8 mouse cellular contexts compared by ENCODE assay signal in the genomic region with DNA sequence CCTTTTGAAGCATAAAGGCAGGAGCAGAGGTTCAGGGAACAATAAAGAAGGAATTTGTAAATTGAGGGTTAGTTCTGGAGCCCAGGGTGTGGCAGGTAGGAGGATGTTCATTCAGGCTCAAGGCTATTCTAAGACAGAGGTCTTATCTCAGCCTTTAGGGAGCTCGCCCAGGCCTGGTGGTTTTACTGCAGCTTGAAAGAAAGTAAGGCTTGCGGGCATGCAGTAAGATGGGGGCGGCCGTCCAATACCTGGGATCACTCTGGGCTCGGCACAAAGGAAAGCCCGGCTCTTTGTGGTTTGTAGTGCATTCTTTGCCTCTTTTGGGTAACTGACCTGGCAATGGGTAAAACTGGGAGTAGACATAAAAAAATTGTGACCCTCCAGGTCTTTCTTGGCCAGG. TPM values are rescaled to one million over a fixed set of nuclear protein-coding genes. Genes with fewer than 3 reads are reported as not detected.
DNase-seq lines count a peak whose midpoint lies in the region; ATAC-seq lines count a peak whose summit lies in the region.

No protein-coding gene starts in this region.

- no peaks in the 10 kb centered on the region for H3K27me3 ChIP-seq in heart, embryonic 15.5 days
- no peaks in the 10 kb centered on the region for H3K27me3 ChIP-seq in limb, embryonic 13.5 days
- no peaks in the 10 kb centered on the region for H3K27me3 ChIP-seq in midbrain, embryonic 16.5 days (ENCODE audit: control insufficient read depth, insufficient read depth, low read depth, low read length)

- peak; percentile 15 for DNase-seq in cerebellum, adult 11 months
- peak; percentile 11 for DNase-seq in thymus, postnatal 4 days
- no peak for DNase-seq in thymus, postnatal 36 days
- no peak for DNase-seq in embryo, embryonic 9.5 days (ENCODE audit: extremely low spot score)

- H3K36me3 ChIP-seq in heart, embryonic 15.5 days: peaks cover 20% of the 10 kb centered on the region
- H3K36me3 ChIP-seq in limb, embryonic 13.5 days: peaks cover 22% of the 10 kb centered on the region
- H3K36me3 ChIP-seq in midbrain, embryonic 16.5 days (ENCODE audit: control insufficient read depth, insufficient read depth, low read length): peaks cover under 1% of the 10 kb centered on the region; the same call in 1 of the 2 replicates

- H3K9me3 ChIP-seq in heart, embryonic 15.5 days (replicated peaks): no peaks in the 10 kb centered on the region; the same call in 1 of the 2 replicates
- H3K9me3 ChIP-seq in limb, embryonic 13.5 days: no peaks in the 10 kb centered on the region
- no peaks in the 10 kb centered on the region for H3K9me3 ChIP-seq in midbrain, embryonic 16.5 days (replicated peaks; ENCODE audit: control insufficient read depth, low read length, poor library complexity, severe bottlenecking)

- peak overlapping the region; percentile 99 for H3K27ac ChIP-seq in heart, embryonic 15.5 days
- peak overlapping the region; percentile 97 for H3K27ac ChIP-seq in limb, embryonic 13.5 days
- H3K27ac ChIP-seq in midbrain, embryonic 16.5 days (ENCODE audit: low read length): peak overlapping the region; percentile 89

- peak overlapping the region; percentile 80 for H3K4me3 ChIP-seq in heart, embryonic 15.5 days
- H3K4me3 ChIP-seq in limb, embryonic 13.5 days: peak overlapping the region; percentile 82
- peak overlapping the region; percentile 94 for H3K4me3 ChIP-seq in midbrain, embryonic 16.5 days (ENCODE audit: low read depth, low read length)

- H3K4me2 ChIP-seq in heart, embryonic 15.5 days: peak overlapping the region; percentile 61
- peak overlapping the region; percentile 69 for H3K4me2 ChIP-seq in limb, embryonic 13.5 days (replicated peaks)
- H3K4me2 ChIP-seq in midbrain, embryonic 16.5 days (ENCODE audit: low read length): peak overlapping the region; percentile 78

- no peak for ATAC-seq in cerebellum, adult (ENCODE audit: insufficient number of reproducible peaks, low FRiP score, low TSS enrichment)
- ATAC-seq in heart, embryonic 15.5 days (replicated peaks; ENCODE audit: insufficient number of reproducible peaks, insufficient read depth, low FRiP score, low read depth): no peak
- no peak for ATAC-seq in limb, embryonic 13.5 days (ENCODE audit: low FRiP score, low read depth)
- ATAC-seq in midbrain, embryonic 16.5 days: peak; percentile 19; the same call in 1 of the 2 replicates

- peak overlapping the region; percentile 94 for H3K9ac ChIP-seq in heart, embryonic 15.5 days
- peak overlapping the region; percentile 92 for H3K9ac ChIP-seq in limb, embryonic 13.5 days
- peak overlapping the region; percentile 88 for H3K9ac ChIP-seq in midbrain, embryonic 16.5 days (ENCODE audit: low read depth, low read length)

- WGBS in heart, embryonic 15.5 days: 12% methylated on average over 6 of the region's 6 CpGs
- 16% methylated on average over 6 of the region's 6 CpGs for WGBS in limb, embryonic 13.5 days
- 21% methylated on average over 6 of the region's 6 CpGs for WGBS in midbrain, embryonic 16.5 days

- peaks cover 38% of the 10 kb centered on the region for H3K4me1 ChIP-seq in heart, embryonic 15.5 days (replicated peaks)
- peaks cover 34% of the 10 kb centered on the region for H3K4me1 ChIP-seq in limb, embryonic 13.5 days
- peaks cover 17% of the 10 kb centered on the region for H3K4me1 ChIP-seq in midbrain, embryonic 16.5 days (ENCODE audit: control insufficient read depth, insufficient read depth, low read length)

RNA-seq across cellular contexts. Expression of gene Zfp568, which starts 0.8 kb away (rescaled TPM):
- 16.2 and 22.4 TPM in 2 replicates for polyA plus RNA-seq in heart, embryonic 15.5 days (2015; fragmentation: Nextera tagmentation; extraction: Ambion mirVana)
- 27.2 and 27.9 TPM in 2 replicates for polyA plus RNA-seq in limb, embryonic 13.5 days (2015; fragmentation: Nextera tagmentation; extraction: Ambion mirVana)
- polyA plus RNA-seq in midbrain, embryonic 16.5 days (2015; fragmentation: Nextera tagmentation; extraction: Ambion mirVana): 3.4 and 4.3 TPM in 2 replicates

RNA-seq across cellular contexts. Expression of gene Zfp74, which starts 29.0 kb away (rescaled TPM):
- polyA plus RNA-seq in heart, embryonic 15.5 days (2015; fragmentation: Nextera tagmentation; extraction: Ambion mirVana): 6.7 and 9.4 TPM in 2 replicates
- 14.9 and 17.6 TPM in 2 replicates for polyA plus RNA-seq in limb, embryonic 13.5 days (2015; fragmentation: Nextera tagmentation; extraction: Ambion mirVana)
- polyA plus RNA-seq in midbrain, embryonic 16.5 days (2015; fragmentation: Nextera tagmentation; extraction: Ambion mirVana): 24.4 and 26.7 TPM in 2 replicates

Comparison
In these comparisons a context has a peak if more than half of its experiments do, and no peak if none do; other contexts are left out.
1. DNase-seq: peak in cerebellum, adult 11 months (single experiment) and thymus, postnatal 4 days (single experiment); none in thymus, postnatal 36 days (0 of 2) and embryo, embryonic 9.5 days (single experiment).
2. Peak in every context shown above with its lines, with median percentiles within 50 percentile points of each other: H3K27ac ChIP-seq, H3K4me2 ChIP-seq, H3K4me3 ChIP-seq and H3K9ac ChIP-seq.